Mouse (Mus musculus) embryonic facial prominence, embryonic 11.5 days (tissue): ENCODE data around the gene Evx2. TPM values are rescaled to one million over a fixed set of nuclear protein-coding genes. Genes with fewer than 3 reads are reported as not detected.
A peak's percentile ranks its signal among the peaks of the same experiment; 100 is the strongest.

Experiments
- ATAC-seq: fragments of 200-750 bp; cut with Nextera tagmentation; replicated peaks from 2 replicates; pipeline ENCODE4 v1.8.0; 2017; ENCODE audit warnings: low read depth; ENCODE audit not compliant: insufficient number of reproducible peaks, low FRiP score, low TSS enrichment
- DNase-seq: peaks from one replicate; pipeline ENCODE4 v3.0.0-alpha.2; 2015; ENCODE audit warnings: low spot score
- H3K27ac ChIP-seq: fragments of 300-500 bp; sonication (generic); replicated peaks from 2 replicates; pipeline ENCODE4 v1.5.1; 2014; ENCODE audit warnings: mild to moderate bottlenecking, low read depth, low read length, control low read depth
- H3K27me3 ChIP-seq: fragments of 300-500 bp; sonication (generic); 2 replicates; pipeline ENCODE4 v1.6.1; 2014; ENCODE audit warnings: mild to moderate bottlenecking, low read length, moderate library complexity, mixed read lengths; ENCODE audit not compliant: control insufficient read depth, insufficient read depth
- H3K36me3 ChIP-seq: fragments of 300-500 bp; sonication (generic); replicated peaks from 2 replicates; pipeline ENCODE4 v1.6.1; 2014; ENCODE audit warnings: low read depth, mild to moderate bottlenecking, low read length, moderate library complexity, mixed read lengths; ENCODE audit not compliant: control insufficient read depth, insufficient read depth
- H3K4me1 ChIP-seq: fragments of 300-500 bp; sonication (generic); 2 replicates; pipeline ENCODE4 v1.6.1; 2014; ENCODE audit warnings: low read length, mixed read lengths; ENCODE audit not compliant: control insufficient read depth, insufficient read depth
- H3K4me2 ChIP-seq: fragments of 300-500 bp; sonication (generic); 2 replicates; pipeline ENCODE4 v1.6.1; 2014; ENCODE audit warnings: low read depth, mild to moderate bottlenecking, control low read depth, low read length, moderate library complexity
- H3K4me3 ChIP-seq: fragments of 300-500 bp; sonication (generic); 2 replicates; pipeline ENCODE4 v1.5.1; 2014; ENCODE audit warnings: low read depth, low read length, control low read depth
- H3K9ac ChIP-seq: fragments of 300-500 bp; sonication (generic); replicated peaks from 2 replicates; pipeline ENCODE4 v1.6.1; 2014; ENCODE audit warnings: mild to moderate bottlenecking, control low read depth, low read length
- H3K9me3 ChIP-seq: fragments of 300-500 bp; sonication (generic); replicated peaks from 2 replicates; pipeline ENCODE4 v1.6.1; 2016; ENCODE audit warnings: mild to moderate bottlenecking, low read length, inconsistent platforms, mixed read lengths; ENCODE audit not compliant: control insufficient read depth
- WGBS: fragments of 180-500 bp; shearing (Covaris S2); extraction: QIAGEN DNeasy Blood & Tissue Kit; methylation state at CpG from one replicate; pipeline ENCODE4 v1.1.7; 2014; 5-methylcytosine and 5-hydroxymethylcytosine counted together
- polyA plus RNA-seq: library from polyadenylated mRNA; unstranded; fragments of >200 nt; fragmentation: Nextera tagmentation; extraction: Ambion mirVana; gene quantifications from 2 replicates; pipeline ENCODE4 v1.2.1, GENCODE M21; 2014

Evx2 gene
- polyA plus RNA-seq, 1 experiment from 2014 or later: 0.10 TPM

DNA sequence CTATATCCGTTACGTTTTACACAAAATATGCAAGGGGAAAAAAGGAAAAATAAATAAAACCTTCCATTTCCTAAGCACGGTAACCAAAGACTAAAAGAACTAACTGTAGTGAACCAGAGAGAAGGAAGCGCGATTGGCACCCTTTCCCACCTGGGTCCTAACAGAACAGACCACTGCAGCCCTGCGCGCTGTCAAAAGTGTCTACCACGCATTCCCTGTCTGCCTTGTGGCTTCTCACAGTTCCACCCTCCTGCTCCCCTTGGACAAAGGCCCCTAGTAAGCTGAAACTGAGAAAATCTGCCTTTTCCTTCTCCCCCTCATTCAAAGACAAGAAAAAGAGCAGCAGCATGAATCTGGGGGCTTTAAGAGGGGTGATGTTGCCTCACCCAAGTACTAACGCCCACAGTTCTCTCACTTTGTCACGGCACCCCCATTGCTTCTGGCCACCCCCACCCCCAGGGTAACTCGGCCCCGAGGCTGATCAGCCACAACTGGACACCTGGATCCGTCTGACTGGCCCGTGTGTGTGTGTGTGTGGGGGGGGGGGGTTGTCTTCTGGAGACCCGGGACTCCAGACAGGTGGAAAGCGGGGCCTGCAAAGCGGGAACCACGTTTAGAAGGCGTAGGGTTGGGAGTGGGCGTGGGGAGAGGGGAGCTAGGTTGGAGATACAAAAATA is 4.5 kb downstream of the Evx2 start:
- no peaks in the 10 kb centered on the region for H3K36me3 ChIP-seq
- ATAC-seq (no peak), DNase-seq (no peak)
- 3% methylated on average over 15 of the region's 20 CpGs for WGBS
- H3K4me3 ChIP-seq: no peak overlapping the region
- no peak overlapping the region for H3K4me2 ChIP-seq
- H3K9me3 ChIP-seq: no peaks in the 10 kb centered on the region
- peaks cover 70% of the 10 kb centered on the region for H3K27me3 ChIP-seq
- no peaks in the 10 kb centered on the region; the same call in 1 of the 2 replicates for H3K4me1 ChIP-seq
- no peak overlapping the region for H3K9ac ChIP-seq
- H3K27ac ChIP-seq: no peak overlapping the region

DNA sequence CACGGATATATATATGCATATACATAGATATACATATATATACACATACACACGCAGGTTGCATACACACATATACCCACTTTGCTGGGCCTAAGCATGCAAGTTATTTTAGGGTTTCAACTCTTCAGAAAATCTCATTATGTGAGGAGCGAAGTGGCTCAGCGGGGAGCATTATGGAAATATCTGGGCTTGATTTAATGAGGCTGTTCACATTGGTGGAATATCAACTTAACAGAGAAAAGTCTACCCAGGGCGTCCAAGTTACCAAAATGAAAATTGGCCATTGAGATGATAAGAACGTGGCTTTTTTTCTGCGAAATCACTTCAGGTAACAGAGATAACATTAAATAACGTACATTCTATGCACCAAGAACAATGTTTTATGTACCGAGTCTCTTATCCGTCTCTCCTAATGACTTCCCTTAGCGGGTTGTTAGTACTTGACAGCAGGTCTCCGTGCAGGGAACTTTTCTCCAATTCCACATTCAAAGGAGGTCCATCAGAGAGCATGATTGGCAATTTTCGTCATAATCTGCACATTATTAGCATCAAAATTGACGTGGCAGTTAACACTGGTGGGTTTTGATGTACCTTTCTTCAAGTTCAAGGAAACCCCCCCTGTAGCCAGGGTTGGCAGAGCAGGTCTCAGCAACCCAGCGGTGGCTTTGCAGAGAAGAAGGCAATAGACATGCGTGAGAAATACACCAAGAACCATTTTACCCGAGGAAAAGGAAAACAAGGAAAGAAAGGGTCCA is 5.4 kb downstream of the Evx2 start:
- no peaks in the 10 kb centered on the region; the same call in 1 of the 2 replicates for H3K4me1 ChIP-seq
- 10% methylated on average over 17 of the region's 17 CpGs for WGBS
- H3K4me2 ChIP-seq: no peak overlapping the region
- H3K27ac ChIP-seq: no peak overlapping the region
- H3K9ac ChIP-seq: no peak overlapping the region
- DNase-seq: peak; percentile 33
- peaks cover 74% of the 10 kb centered on the region for H3K27me3 ChIP-seq
- H3K36me3 ChIP-seq: no peaks in the 10 kb centered on the region
- ATAC-seq: no peak
- H3K4me3 ChIP-seq: no peak overlapping the region
- H3K9me3 ChIP-seq: no peaks in the 10 kb centered on the region

- Histone ChIP-seq H3K4me3 (no peak overlapping the region), H3K9me3 (no peaks in the 10 kb centered on the region), H3K27ac (no peak overlapping the region), H3K36me3 (no peaks in the 10 kb centered on the region), H3K4me2 (no peak overlapping the region), H3K27me3 (peaks cover 80% of the 10 kb centered on the region), H3K4me1 (no peaks in the 10 kb centered on the region; the same call in 1 of the 2 replicates), H3K9ac (no peak overlapping the region)
- 32% methylated on average over 2 of the region's 2 CpGs for WGBS
- DNase-seq (no peak), ATAC-seq (no peak)
Observed at GRCm38 (mm10) chr2:74652996-74653340, 6.4 kb downstream of the Evx2 start.

GRCm38 (mm10) chr2:74647082-74647864 is 12.1 kb downstream of the Evx2 start:
- no peak overlapping the region for H3K9ac ChIP-seq
- H3K9me3 ChIP-seq: no peaks in the 10 kb centered on the region
- ATAC-seq: no peak
- no peak overlapping the region for H3K4me3 ChIP-seq
- no peaks in the 10 kb centered on the region for H3K4me1 ChIP-seq
- DNase-seq: no peak
- WGBS: 14% methylated on average over 7 of the region's 7 CpGs
- no peaks in the 10 kb centered on the region for H3K36me3 ChIP-seq
- H3K27ac ChIP-seq: no peak overlapping the region
- peaks cover 75% of the 10 kb centered on the region for H3K27me3 ChIP-seq
- H3K4me2 ChIP-seq: no peak overlapping the region

- no peak overlapping the region for H3K4me2 ChIP-seq
- no peak for ATAC-seq
- no peaks in the 10 kb centered on the region for H3K4me1 ChIP-seq
- no peak overlapping the region for H3K27ac ChIP-seq
- H3K4me3 ChIP-seq: no peak overlapping the region
- H3K9me3 ChIP-seq: no peaks in the 10 kb centered on the region
- 78% methylated on average over 3 of the region's 3 CpGs for WGBS
- DNase-seq: no peak
- peaks cover 61% of the 10 kb centered on the region for H3K27me3 ChIP-seq
- H3K36me3 ChIP-seq: no peaks in the 10 kb centered on the region
- no peak overlapping the region for H3K9ac ChIP-seq
Observed at GRCm38 (mm10) chr2:74645631-74646030, 13.7 kb downstream of the Evx2 start.

- Histone ChIP-seq H3K9me3 (no peaks in the 10 kb centered on the region), H3K4me3 (no peak overlapping the region), H3K27me3 (peaks cover 31% of the 10 kb centered on the region), H3K4me2 (no peak overlapping the region), H3K4me1 (no peaks in the 10 kb centered on the region), H3K27ac (no peak overlapping the region), H3K9ac (no peak overlapping the region), H3K36me3 (no peaks in the 10 kb centered on the region)
- DNase-seq: no peak
- no peak for ATAC-seq
- WGBS: 78% methylated on average over 5 of the region's 5 CpGs
Observed at GRCm38 (mm10) chr2:74642431-74642830, 16.9 kb downstream of the Evx2 start.

GRCm38 (mm10) chr2:74635412-74635811 is 23.9 kb downstream of the Evx2 start:
- Histone ChIP-seq H3K9ac (no peak overlapping the region), H3K4me3 (no peak overlapping the region), H3K36me3 (no peaks in the 10 kb centered on the region), H3K9me3 (no peaks in the 10 kb centered on the region), H3K27me3 (no peaks in the 10 kb centered on the region), H3K4me2 (no peak overlapping the region), H3K27ac (no peak overlapping the region), H3K4me1 (no peaks in the 10 kb centered on the region)
- ATAC-seq (no peak), DNase-seq (no peak)
- 70% methylated on average over 4 of the region's 4 CpGs for WGBS

- Histone ChIP-seq H3K36me3 (no peaks in the 10 kb centered on the region), H3K4me3 (no peak overlapping the region), H3K27me3 (no peaks in the 10 kb centered on the region), H3K9me3 (no peaks in the 10 kb centered on the region), H3K4me2 (no peak overlapping the region), H3K27ac (no peak overlapping the region), H3K4me1 (no peaks in the 10 kb centered on the region), H3K9ac (no peak overlapping the region)
- no peak for ATAC-seq
- 86% methylated on average over 10 of the region's 10 CpGs for WGBS
- DNase-seq: no peak
Observed at GRCm38 (mm10) chr2:74620368-74620767, 39.0 kb downstream of the Evx2 start.
